Mouse (Mus musculus): Measurements from ENCODE around the gene Sgca.
A peak's percentile ranks its signal among the peaks of the same experiment; 100 is the strongest.

DNA sequence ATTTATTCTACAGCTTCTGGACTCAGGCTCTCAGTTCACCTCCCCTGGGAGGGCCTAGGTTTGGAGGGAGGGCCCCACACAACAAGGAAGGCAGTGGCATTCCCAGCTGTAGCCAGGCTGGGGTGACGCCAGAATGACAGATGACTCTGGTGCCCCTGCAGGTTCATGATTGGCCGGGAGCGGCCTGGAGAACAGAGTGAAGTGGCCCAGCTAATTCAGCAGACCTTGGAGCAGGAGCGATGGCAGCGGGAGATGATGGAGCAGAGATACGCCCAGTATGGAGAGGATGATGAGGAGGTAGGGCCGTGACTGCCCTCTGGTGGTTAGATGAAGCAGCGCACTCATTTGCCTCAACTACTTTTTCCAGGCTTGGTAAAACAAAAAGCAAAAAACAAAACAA is 24.9 kb upstream of the Sgca start:
- TF ChIP-seq CTCF (IDR thresholded peaks at IDR 0.05; ENCODE audit: insufficient read depth, low read length) (peak; percentile 98), POLR2A (IDR thresholded peaks at IDR 0.05; ENCODE audit: borderline replicate concordance, extremely low read depth, low read depth, low read length) (peak; percentile 33; the same call in 1 of the 2 replicates)

Measured in lung, adult 2 months (tissue).